Mouse (Mus musculus) ES-E14 (cell line): ENCODE measurements around the gene Fbxw2.
A peak's percentile ranks its signal among the peaks of the same experiment; 100 is the strongest.
"Not testable (repeated sequence)": the region's sequence is repeated elsewhere in the genome, so short reads cannot be mapped to it uniquely, and the experiment has no call there.

Experiments
- ZC3H11A ChIP-seq: IDR thresholded peaks from 2 replicates; pipeline ENCODE4 v1.6.1; 2012; ENCODE audit warnings: low read depth, mild to moderate bottlenecking, inconsistent platforms, low read length, borderline replicate concordance
- ZNF384 ChIP-seq: IDR thresholded peaks from 2 replicates; pipeline ENCODE4 v1.6.1; 2012; ENCODE audit warnings: low read depth, low read length, inconsistent platforms

GRCm38 (mm10) chr2:34792543-34792942, 33.6 kb downstream of the Fbxw2 start:
- not testable (repeated sequence) for TF ChIP-seq ZC3H11A
- TF ChIP-seq ZNF384: peak; percentile 69
